Mouse (Mus musculus): Measurements from ENCODE around the gene Apol11b. TPM values are rescaled to one million over a fixed set of nuclear protein-coding genes. Genes with fewer than 3 reads are reported as not detected.
"Not testable (repeated sequence)": the region's sequence is repeated elsewhere in the genome, so short reads cannot be mapped to it uniquely, and the experiment has no call there.

Gene Apol11b
- under 1 TPM in 1 of 2 experiments, not detected in 1; 0.18 TPM for total RNA-seq (2021)
- long read RNA-seq: 0 reads

- DNase-seq (ENCODE audit: low spot score in 2 of 2): not testable (repeated sequence)
Measured at GRCm38 (mm10) chr15:77643176-77643575, at the start of gene Apol11b. TSS of gene Apol11b (minus strand) at chr15:77643286.

- not testable (repeated sequence) for DNase-seq (ENCODE audit: low spot score in 2 of 2)
Measured at GRCm38 (mm10) chr15:77691532-77692311, 48.6 kb upstream of the Apol11b start.

GRCm38 (mm10) chr15:77683944-77684343 is 40.9 kb upstream of the Apol11b start:
- DNase-seq (ENCODE audit: low spot score in 2 of 2): peak; percentile 28 to 53

DNA sequence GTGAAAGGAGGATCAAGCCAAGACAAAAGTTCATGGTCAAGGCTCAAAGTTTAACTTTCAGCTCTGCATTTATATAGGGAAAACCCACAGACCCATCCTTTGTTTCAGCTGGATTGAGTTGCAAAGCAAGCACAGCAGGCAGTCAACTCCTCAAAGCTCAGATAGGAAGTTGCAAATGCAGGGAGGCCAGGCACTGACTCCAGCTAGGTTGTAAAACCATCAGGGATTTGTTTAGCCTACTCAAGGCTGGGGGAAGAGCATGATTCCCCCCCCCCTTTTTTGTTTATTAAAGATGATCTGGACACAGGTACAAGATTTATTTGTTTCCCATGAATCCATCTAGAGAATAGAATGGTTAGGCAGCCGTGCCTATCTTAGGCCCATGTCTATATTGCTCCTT is 31.0 kb upstream of the Apol11b start:
- DNase-seq (ENCODE audit: low spot score in 2 of 2): not testable (repeated sequence)

DNA sequence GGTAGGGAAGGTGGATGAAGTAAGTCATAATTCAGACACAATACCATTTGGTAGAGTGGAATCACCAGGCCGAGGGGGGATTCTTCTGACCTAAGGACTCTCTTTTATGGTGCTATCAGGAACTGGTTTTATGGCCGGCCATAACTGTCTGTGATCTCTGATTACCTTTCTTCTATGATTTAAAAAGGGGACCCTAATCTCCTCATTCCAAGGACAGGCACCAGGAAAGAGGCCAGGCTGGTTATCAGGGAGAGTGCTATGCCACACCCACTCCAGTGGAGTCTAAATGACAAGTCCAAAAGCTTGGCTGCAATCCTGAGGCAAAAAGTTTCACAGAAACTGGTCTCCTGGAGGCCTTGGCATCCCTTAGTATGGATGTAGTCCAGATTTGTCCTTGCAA is 18.8 kb upstream of the Apol11b start:
- not testable (repeated sequence) for DNase-seq (ENCODE audit: low spot score in 2 of 2)

- not testable (repeated sequence) for DNase-seq (ENCODE audit: low spot score in 2 of 2)
Measured at GRCm38 (mm10) chr15:77659773-77660172, 16.7 kb upstream of the Apol11b start.

GRCm38 (mm10) chr15:77651143-77651542 is 8.1 kb upstream of the Apol11b start:
- not testable (repeated sequence) for DNase-seq (ENCODE audit: low spot score in 2 of 2)

DNA sequence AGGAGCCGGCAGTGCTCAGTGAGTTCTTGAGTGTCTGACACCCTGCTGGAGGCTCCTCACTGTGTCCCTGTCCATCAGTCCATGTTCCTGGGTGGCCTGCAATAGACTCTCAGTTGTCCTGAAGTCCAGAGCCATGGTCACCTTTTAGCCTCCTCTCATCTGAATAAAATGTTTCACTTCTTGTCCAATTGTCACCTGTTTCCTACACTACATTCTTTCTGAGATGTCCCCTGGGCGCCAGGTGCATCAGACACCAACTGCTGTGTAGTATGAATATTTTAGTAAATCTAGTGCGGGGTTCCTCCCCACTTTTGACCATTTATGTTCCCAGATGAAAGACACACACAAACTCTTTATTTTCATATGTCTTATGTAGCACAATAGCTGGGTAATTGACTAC is 13.3 kb downstream of the Apol11b start:
- DNase-seq (ENCODE audit: low spot score in 2 of 2): not testable (repeated sequence)

DNA sequence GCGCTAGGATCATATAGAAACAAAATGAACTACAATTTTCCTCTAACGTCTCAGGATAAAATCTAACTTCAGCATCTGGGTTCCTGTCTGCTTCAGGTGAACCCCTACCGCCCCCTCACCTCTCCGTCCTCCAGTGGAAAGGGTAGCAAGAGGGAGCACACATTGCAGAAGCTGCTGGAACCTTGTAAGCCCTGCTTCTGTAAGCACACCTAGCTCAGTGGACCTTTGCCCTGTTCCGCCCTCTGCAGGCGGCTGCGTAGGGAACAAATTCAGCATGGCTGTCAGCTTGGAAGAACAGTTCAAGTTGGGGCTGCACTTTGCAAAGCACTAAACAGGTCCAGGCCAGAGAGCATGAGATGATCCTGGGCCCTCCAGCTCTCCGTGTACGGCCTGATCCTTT is 14.4 kb downstream of the Apol11b start:
- DNase-seq (ENCODE audit: low spot score in 2 of 2): not testable (repeated sequence)

DNA sequence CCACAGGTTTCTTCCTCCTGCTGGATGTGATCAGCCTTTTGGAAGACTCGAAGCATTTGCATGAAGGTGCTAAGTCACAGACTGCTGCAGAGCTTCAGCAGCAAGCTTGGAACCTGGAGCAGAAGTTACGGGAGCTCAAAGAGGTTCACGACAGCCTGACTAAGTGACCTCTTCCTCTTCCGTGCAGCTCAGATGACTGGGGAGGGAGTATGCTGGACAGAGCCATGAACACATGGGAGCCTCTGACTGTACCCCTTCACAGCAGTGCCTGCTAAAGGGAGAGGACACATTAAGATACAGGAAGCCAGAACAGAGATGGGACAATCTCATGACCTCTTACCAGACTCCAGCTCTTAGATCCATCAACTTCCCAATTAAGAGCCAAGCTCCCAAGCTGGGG is 16.6 kb downstream of the Apol11b start:
- DNase-seq (ENCODE audit: low spot score in 2 of 2): not testable (repeated sequence)

DNA sequence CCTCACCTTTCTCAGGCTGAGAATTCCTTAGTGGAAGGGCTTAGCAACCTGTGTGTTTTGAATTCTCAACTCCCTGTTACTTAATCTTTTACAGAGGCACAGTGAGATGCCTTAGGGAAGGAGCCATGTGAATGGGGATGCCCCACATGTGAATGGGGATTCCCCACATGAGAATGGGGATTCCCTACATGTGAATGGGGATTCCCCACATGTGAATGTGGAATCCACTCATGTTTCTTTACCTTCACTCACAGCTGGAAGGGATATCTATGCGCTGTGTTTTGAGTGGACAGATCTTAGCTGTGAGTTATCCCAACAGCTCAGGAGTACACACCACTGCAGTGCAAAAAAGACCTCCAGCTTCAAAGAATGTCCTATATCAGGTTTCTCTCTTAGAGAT is 18.4 kb downstream of the Apol11b start:
- no peak for DNase-seq (ENCODE audit: low spot score in 2 of 2)

GRCm38 (mm10) chr15:77606069-77606468 is 37.0 kb downstream of the Apol11b start:
- DNase-seq (ENCODE audit: low spot score in 2 of 2): no peak

- no peak for DNase-seq (ENCODE audit: low spot score in 2 of 2)
Measured at GRCm38 (mm10) chr15:77598958-77599357, 44.1 kb downstream of the Apol11b start, which contains the start of gene Gm36245. TSS of gene Gm36245 (plus strand) at chr15:77599258.

GRCm38 (mm10) chr15:77598429-77598828 is 44.7 kb downstream of the Apol11b start:
- no peak for DNase-seq (ENCODE audit: low spot score in 2 of 2)

DNA sequence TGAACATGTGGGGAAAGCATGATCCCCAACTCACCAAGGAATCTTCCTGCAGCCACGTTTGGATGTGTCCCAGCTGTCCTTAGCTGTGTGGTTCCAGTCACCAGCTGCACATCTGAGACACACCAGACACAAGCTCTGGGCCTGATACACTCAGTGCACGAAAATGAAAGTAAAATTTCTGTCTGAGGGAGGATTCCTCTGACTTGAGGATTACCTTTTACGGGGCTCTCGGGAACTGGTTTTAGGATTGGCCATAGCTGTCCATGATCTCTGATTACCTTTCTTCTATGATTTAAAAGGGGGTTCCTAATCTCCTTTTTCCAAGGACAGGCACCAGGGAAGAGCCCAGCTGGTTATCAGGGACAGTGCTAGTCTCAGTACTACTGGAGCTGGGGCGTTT is 47.1 kb downstream of the Apol11b start, which contains the start of gene Apol10b:
TSS of gene Apol10b (minus strand) at position 165 of the 400 bp plus-strand sequence.
- DNase-seq (ENCODE audit: low spot score in 2 of 2): no peak

DNA sequence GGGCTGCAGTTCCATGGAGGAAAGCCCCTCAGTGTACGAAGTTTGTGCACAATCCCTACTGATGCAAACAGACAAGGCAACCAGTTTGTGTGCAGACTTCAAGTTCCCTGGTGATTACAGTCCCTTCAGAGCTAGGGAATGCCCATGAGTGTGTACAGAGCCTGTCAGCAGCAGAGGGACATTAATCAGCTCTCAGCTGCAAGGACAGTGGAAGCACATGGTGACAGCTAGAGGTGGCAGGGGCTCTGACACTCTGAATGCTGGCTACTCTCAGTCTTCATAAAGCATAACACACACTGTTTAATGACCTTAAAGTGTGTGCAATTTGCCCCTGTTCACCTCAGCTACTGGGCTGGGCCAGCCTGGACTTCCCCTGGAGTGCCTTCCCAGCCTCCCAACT is 49.5 kb downstream of the Apol11b start:
- no peak for DNase-seq (ENCODE audit: low spot score in 2 of 2)

GRCm38 (mm10) chr15:77590881-77591280 is 52.2 kb downstream of the Apol11b start:
- no peak for DNase-seq (ENCODE audit: low spot score in 2 of 2)

DNA sequence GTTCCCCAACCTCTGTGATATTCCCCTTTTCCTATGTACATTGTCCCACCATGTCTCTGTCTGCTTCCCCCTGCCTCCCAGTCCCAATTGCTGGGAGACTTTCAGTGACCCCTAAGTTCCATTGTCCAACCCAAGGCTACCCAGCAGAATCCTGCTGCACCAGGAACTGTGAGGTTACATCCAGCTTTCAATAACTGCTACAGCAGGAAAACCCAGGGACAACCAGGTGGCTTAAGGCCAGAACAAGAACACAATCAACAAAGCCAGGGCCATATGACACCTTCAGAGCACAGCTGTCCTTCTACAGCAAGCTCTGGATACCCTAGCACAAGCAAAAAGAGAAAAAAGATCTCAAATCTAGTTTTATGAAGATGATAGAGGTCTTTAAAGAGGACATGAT is 54.1 kb downstream of the Apol11b start:
- no peak for DNase-seq (ENCODE audit: low spot score in 2 of 2)

GRCm38 (mm10) chr15:77587026-77587425 is 56.1 kb downstream of the Apol11b start:
- no peak for DNase-seq (ENCODE audit: low spot score in 2 of 2)
